Mouse (Mus musculus) forebrain, embryonic 10.5 days (tissue): ENCODE results near the gene Cep295nl. TPM values are rescaled to one million over a fixed set of nuclear protein-coding genes. Genes with fewer than 3 reads are reported as not detected.
"Not testable (repeated sequence)": the region's sequence is repeated elsewhere in the genome, so short reads cannot be mapped to it uniquely, and the experiment has no call there.

ENCODE experiments used
- DNase-seq: peaks from one replicate; pipeline ENCODE4 v3.0.0-alpha.2; 2017; ENCODE audit warnings: low spot score; ENCODE audit errors: extremely low spot score
- H3K27ac ChIP-seq: fragments of 300-500 bp; sonication (generic); 2 replicates; pipeline ENCODE4 v1.5.1; 2016; ENCODE audit warnings: mild to moderate bottlenecking
- H3K27me3 ChIP-seq: fragments of 300-500 bp; sonication (generic); 2 replicates; pipeline ENCODE4 v1.6.1; 2016; ENCODE audit warnings: mild to moderate bottlenecking; ENCODE audit not compliant: poor library complexity, severe bottlenecking
- H3K36me3 ChIP-seq: fragments of 300-500 bp; sonication (generic); replicated peaks from 2 replicates; pipeline ENCODE4 v1.6.1; 2016; ENCODE audit warnings: mild to moderate bottlenecking, moderate library complexity
- H3K4me1 ChIP-seq: fragments of 300-500 bp; sonication (generic); 2 replicates; pipeline ENCODE4 v1.6.1; 2016
- H3K4me3 ChIP-seq: fragments of 300-500 bp; sonication (generic); 2 replicates; pipeline ENCODE4 v1.5.1; 2016; ENCODE audit warnings: mild to moderate bottlenecking, moderate library complexity
- H3K9me3 ChIP-seq: fragments of 300-500 bp; sonication (generic); 2 replicates; pipeline ENCODE4 v1.6.1; 2016; ENCODE audit warnings: mild to moderate bottlenecking, moderate library complexity
- WGBS: fragments of 180-500 bp; shearing (Covaris S2); methylation state at CpG from one replicate; pipeline ENCODE4 v1.1.7; 2016; 5-methylcytosine and 5-hydroxymethylcytosine counted together
- polyA plus RNA-seq: library from polyadenylated mRNA; unstranded; fragments of >200 nt; fragmentation: Nextera tagmentation; extraction: Ambion mirVana; gene quantifications from 2 replicates; pipeline ENCODE4 v1.2.1, GENCODE M21; 2016

The Cep295nl gene
- polyA plus RNA-seq, 1 experiment from 2014 or later, result 0.26 TPM

GRCm38 (mm10) chr11:118307962-118308361 lies 34.3 kb downstream of the Cep295nl start:
- not testable (repeated sequence) for H3K4me1 ChIP-seq, H3K27me3 ChIP-seq, H3K27ac ChIP-seq, DNase-seq, H3K4me3 ChIP-seq
- 91% methylated on average over 2 of the region's 2 CpGs for WGBS
- Histone ChIP-seq H3K36me3 (peaks cover 84% of the 10 kb centered on the region), H3K9me3 (peaks cover 18% of the 10 kb centered on the region; the same call in 1 of the 2 replicates)

- not testable (repeated sequence) for DNase-seq, H3K27me3 ChIP-seq, H3K4me3 ChIP-seq, H3K4me1 ChIP-seq, H3K27ac ChIP-seq
- 91% methylated on average over 4 of the region's 4 CpGs for WGBS
- Histone ChIP-seq H3K36me3 (peaks cover 56% of the 10 kb centered on the region), H3K9me3 (peaks cover 16% of the 10 kb centered on the region; the same call in 1 of the 2 replicates)
Observed at GRCm38 (mm10) chr11:118303959-118304358, 38.3 kb downstream of the Cep295nl start.

GRCm38 (mm10) chr11:118298810-118299209 lies 43.5 kb downstream of the Cep295nl start:
- Histone ChIP-seq H3K4me3 (no peak overlapping the region), H3K36me3 (peaks cover 21% of the 10 kb centered on the region), H3K27ac (no peak overlapping the region), H3K27me3 (no peaks in the 10 kb centered on the region), H3K4me1 (peaks cover 3% of the 10 kb centered on the region; the same call in 1 of the 2 replicates), H3K9me3 (no peaks in the 10 kb centered on the region)
- WGBS, result 73% methylated on average over 2 of the region's 2 CpGs
- DNase-seq, result no peak

GRCm38 (mm10) chr11:118297967-118298366 lies 44.3 kb downstream of the Cep295nl start:
- Histone ChIP-seq H3K27me3 (no peaks in the 10 kb centered on the region), H3K36me3 (peaks cover 12% of the 10 kb centered on the region), H3K9me3 (no peaks in the 10 kb centered on the region), H3K4me1 (peaks cover 3% of the 10 kb centered on the region; the same call in 1 of the 2 replicates), H3K27ac (no peak overlapping the region), H3K4me3 (no peak overlapping the region)
- 80% methylated on average over 3 of the region's 3 CpGs for WGBS
- no peak for DNase-seq

- no peaks in the 10 kb centered on the region for H3K36me3 ChIP-seq
- no peaks in the 10 kb centered on the region for H3K27me3 ChIP-seq
- no peak overlapping the region for H3K27ac ChIP-seq
- H3K9me3 ChIP-seq, result no peaks in the 10 kb centered on the region
- DNase-seq, result no peak
- H3K4me3 ChIP-seq, result no peak overlapping the region
- WGBS, result 81% methylated on average over 2 of the region's 2 CpGs
- peaks cover 15% of the 10 kb centered on the region for H3K4me1 ChIP-seq
Observed at GRCm38 (mm10) chr11:118295026-118295425, 47.3 kb downstream of the Cep295nl start.

- DNase-seq, result no peak
- peaks cover 29% of the 10 kb centered on the region for H3K4me1 ChIP-seq
- no peak overlapping the region for H3K27ac ChIP-seq
- 71% methylated on average over 6 of the region's 6 CpGs for WGBS
- peaks cover under 1% of the 10 kb centered on the region for H3K36me3 ChIP-seq
- no peaks in the 10 kb centered on the region for H3K9me3 ChIP-seq
- H3K27me3 ChIP-seq, result no peaks in the 10 kb centered on the region
- H3K4me3 ChIP-seq, result no peak overlapping the region
Observed at GRCm38 (mm10) chr11:118292671-118293070, 49.6 kb downstream of the Cep295nl start.

GRCm38 (mm10) chr11:118289999-118290889 lies 52.1 kb downstream of the Cep295nl start, which contains the start of gene Usp36:
TSS of gene Usp36 (minus strand) at chr11:118290244.
- DNase-seq, result peak; percentile 100

GRCm38 (mm10) chr11:118289562-118289961 lies 52.7 kb downstream of the Cep295nl start:
- H3K4me1 ChIP-seq, result peaks cover 27% of the 10 kb centered on the region
- H3K36me3 ChIP-seq, result peaks cover 32% of the 10 kb centered on the region
- under 1% methylated on average over 22 of the region's 22 CpGs for WGBS
- H3K9me3 ChIP-seq, result no peaks in the 10 kb centered on the region
- peak overlapping the region; percentile 92 for H3K4me3 ChIP-seq
- H3K27ac ChIP-seq, result peak overlapping the region; percentile 90
- H3K27me3 ChIP-seq, result no peaks in the 10 kb centered on the region
- DNase-seq, result no peak

More at GRCm38 (mm10) chr11:118289999-118290889, 52.1 kb downstream of the Cep295nl start, which contains the start of gene Usp36:
- Histone ChIP-seq H3K27ac (peak within 1 kb of the TSS; percentile 90), H3K4me1 (peaks cover 29% of the 10 kb centered on the region), H3K4me3 (peak within 1 kb of the TSS; percentile 92), H3K36me3 (peaks cover 25% of the 10 kb centered on the region), H3K9me3 (no peaks in the 10 kb centered on the region), H3K27me3 (no peaks in the 10 kb centered on the region)
- 1% methylated on average over 68 of the region's 68 CpGs for WGBS

- peaks cover 37% of the 10 kb centered on the region for H3K36me3 ChIP-seq
- peaks cover 27% of the 10 kb centered on the region for H3K4me1 ChIP-seq
- no peaks in the 10 kb centered on the region for H3K9me3 ChIP-seq
- peak overlapping the region; percentile 92 for H3K4me3 ChIP-seq
- no peak for DNase-seq
- 2% methylated on average over 16 of the region's 16 CpGs for WGBS
- peak overlapping the region; percentile 90 for H3K27ac ChIP-seq
- H3K27me3 ChIP-seq, result no peaks in the 10 kb centered on the region
Observed at GRCm38 (mm10) chr11:118289037-118289511, 53.2 kb downstream of the Cep295nl start.

- Histone ChIP-seq H3K4me1 (peaks cover 24% of the 10 kb centered on the region), H3K27me3 (no peaks in the 10 kb centered on the region), H3K27ac (no peak overlapping the region), H3K36me3 (peaks cover 52% of the 10 kb centered on the region), H3K9me3 (no peaks in the 10 kb centered on the region), H3K4me3 (no peak overlapping the region)
- 91% methylated on average over 9 of the region's 9 CpGs for WGBS
- no peak for DNase-seq
Observed at GRCm38 (mm10) chr11:118287573-118287972, 54.7 kb downstream of the Cep295nl start.

- no peak for DNase-seq
- Histone ChIP-seq H3K9me3 (no peaks in the 10 kb centered on the region), H3K27me3 (no peaks in the 10 kb centered on the region), H3K36me3 (peaks cover 63% of the 10 kb centered on the region), H3K27ac (no peak overlapping the region), H3K4me3 (no peak overlapping the region), H3K4me1 (peaks cover 23% of the 10 kb centered on the region)
- 94% methylated on average over 9 of the region's 9 CpGs for WGBS
Observed at GRCm38 (mm10) chr11:118286434-118286833, 55.9 kb downstream of the Cep295nl start.

GRCm38 (mm10) chr11:118285791-118286190 lies 56.5 kb downstream of the Cep295nl start:
- DNase-seq, result no peak
- WGBS, result 94% methylated on average over 13 of the region's 13 CpGs
- peaks cover 69% of the 10 kb centered on the region for H3K36me3 ChIP-seq

More at GRCm38 (mm10) chr11:118285791-118286190, 56.5 kb downstream of the Cep295nl start:
- Histone ChIP-seq H3K9me3 (no peaks in the 10 kb centered on the region), H3K27me3 (no peaks in the 10 kb centered on the region), H3K27ac (no peak overlapping the region), H3K4me3 (no peak overlapping the region), H3K4me1 (peaks cover 18% of the 10 kb centered on the region)
